Mouse (Mus musculus): ENCODE data around the gene Rftn1. TPM values are rescaled to one million over a fixed set of nuclear protein-coding genes. Genes with fewer than 3 reads are reported as not detected.

The Rftn1 gene
- polyA plus RNA-seq, 1 experiment from 2014 or later, result 18.5 TPM

DNA sequence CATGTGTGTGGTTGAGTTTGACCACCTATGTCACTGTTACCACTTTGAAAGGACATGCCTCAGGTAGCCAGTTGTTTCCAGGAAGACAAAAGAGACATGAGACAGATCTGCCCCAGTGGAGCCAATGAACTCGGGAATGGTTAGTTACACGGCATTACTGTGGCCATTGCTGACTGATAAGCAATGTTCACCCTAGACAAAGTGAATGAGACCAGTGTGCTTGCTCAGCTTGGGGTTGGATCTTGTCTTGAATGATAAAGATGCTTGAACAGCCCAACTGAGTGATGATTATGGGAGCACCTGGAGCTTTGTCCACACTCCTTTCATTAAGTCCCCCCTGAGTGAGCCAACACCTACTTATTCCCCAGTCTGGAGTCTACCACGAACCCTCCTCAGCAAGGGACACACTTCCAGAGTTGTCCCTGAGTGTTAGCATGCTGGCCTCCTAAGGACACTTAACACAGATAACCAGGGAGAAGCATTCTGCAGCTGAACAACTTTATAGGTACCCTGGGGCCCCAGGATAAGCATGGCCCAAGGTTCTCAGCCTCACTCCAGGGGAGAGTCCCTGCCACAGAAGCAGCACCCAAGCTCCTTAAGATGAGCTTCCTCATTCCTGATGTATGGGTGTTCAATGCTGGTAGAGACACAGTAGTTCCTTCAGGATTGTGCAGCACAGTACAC is 149.6 kb downstream of the Rftn1 start:
- Histone ChIP-seq H3K4me2 (no peak overlapping the region), H3K27me3 (no peaks in the 10 kb centered on the region), H3K9ac (no peak overlapping the region), H3K36me3 (no peaks in the 10 kb centered on the region), H3K9me3 (no peaks in the 10 kb centered on the region), H3K4me1 (replicated peaks) (0 out of 2 replicates have a peak, but pooled peaks cover 7% of the 10 kb centered on the region), H3K27ac (replicated peaks) (no peak overlapping the region), H3K4me3 (no peak overlapping the region)
- ATAC-seq (ENCODE audit: low read depth), result no peak
- 90% methylated on average over 3 of the region's 3 CpGs for WGBS

DNA sequence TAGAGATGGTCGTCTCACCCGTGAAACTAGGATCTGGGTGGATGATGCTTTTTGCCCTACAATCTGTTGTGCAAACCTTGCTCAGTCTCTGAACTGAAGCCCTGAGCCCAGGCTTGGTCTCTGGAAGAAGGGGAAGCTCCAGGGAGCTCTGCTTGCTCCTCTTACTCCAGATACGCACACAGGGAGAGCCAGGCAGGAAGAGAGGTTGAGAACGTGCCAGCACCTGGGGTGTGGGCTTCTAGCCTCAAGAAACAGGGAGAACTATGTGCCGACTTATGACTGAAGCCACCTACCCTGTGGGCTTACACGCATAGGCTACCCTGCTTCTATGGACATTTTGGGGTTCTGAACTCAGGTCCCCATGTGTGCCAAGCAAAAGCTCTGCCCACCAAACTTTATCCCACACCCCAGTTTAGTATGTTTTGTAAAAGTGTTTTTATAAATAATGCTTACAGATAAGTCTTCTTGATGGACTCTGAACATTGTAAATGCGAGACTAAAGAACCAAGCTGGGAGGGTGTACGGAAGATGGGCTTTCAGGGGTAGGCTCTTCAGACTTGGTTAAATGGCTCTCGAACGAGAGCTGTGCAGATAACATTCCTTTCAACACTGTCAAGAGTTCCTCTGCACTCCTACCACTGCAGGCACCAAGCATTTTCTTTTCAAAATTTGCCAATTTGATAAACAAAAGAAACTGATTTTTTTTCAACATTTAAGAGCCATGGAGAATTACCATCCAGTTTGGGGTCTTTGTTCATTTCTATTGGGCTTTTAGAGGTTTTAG is 152.4 kb downstream of the Rftn1 start:
- H3K27ac ChIP-seq (replicated peaks), result no peak overlapping the region

DNA sequence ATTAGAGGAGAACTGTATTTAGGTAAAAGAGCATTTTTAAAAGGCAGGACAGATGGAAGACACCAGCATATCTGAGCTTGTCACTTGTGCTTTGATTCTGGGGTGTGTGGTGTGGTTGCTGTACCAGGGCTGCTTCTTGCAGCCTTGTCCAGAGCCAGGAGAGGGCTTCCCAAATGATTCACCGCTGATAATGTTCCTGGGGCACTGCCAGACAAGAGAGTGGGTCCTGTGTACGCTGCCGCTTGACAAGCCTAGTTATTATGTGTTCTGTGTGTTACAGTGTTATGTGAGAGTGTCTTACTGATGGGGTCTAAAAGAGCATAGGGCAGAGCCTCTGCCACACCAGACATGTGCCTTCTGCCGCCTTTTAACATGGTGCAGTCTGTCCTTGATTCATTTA is 153.1 kb downstream of the Rftn1 start:
- ATAC-seq (ENCODE audit: low read depth), result no peak
- Histone ChIP-seq H3K27me3 (no peaks in the 10 kb centered on the region), H3K9ac (no peak overlapping the region), H3K4me2 (no peak overlapping the region), H3K36me3 (no peaks in the 10 kb centered on the region), H3K27ac (replicated peaks) (no peak overlapping the region), H3K4me3 (no peak overlapping the region), H3K9me3 (no peaks in the 10 kb centered on the region), H3K4me1 (replicated peaks) (0 out of 2 replicates have a peak, but pooled peaks cover 7% of the 10 kb centered on the region)
- WGBS, result 86% methylated on average over 4 of the region's 4 CpGs

More for the DNA sequence above, 152.4 kb downstream of the Rftn1 start:
- Histone ChIP-seq H3K4me3 (no peak overlapping the region), H3K36me3 (no peaks in the 10 kb centered on the region), H3K27me3 (no peaks in the 10 kb centered on the region), H3K4me2 (no peak overlapping the region), H3K9me3 (no peaks in the 10 kb centered on the region), H3K4me1 (replicated peaks) (0 out of 2 replicates have a peak, but pooled peaks cover 7% of the 10 kb centered on the region), H3K9ac (no peak overlapping the region)
- ATAC-seq (ENCODE audit: low read depth), result no peak
- WGBS, result 78% methylated on average over 10 of the region's 10 CpGs

DNA sequence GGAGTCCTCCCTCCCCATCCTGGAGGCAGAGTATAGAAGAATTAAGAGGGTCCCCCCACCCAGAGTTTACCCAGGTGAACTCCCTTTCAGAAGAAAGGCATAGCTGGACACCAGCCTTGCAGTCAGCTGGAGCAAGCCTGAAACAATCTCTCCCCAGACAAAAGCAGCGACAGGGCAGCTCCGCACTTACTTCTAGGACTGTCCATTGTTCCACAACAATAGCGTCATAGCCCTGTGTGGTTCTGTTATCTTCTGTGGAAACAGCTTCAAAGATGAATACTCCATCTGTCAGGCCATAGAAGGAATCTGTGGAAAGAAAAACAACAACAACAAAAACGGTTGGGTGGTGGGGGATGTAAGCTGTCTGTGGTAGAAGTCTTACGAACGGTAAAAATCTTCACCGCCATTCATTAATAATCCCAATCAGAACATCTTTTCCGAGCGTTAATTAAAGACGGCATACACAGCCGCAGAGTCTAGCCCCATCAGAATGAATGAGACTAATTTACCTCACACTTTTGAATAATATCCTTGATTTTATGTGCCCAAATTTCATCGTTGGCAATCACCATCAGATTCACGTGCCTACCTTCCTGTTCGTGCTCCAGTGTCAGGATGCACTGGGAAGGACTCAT is 153.6 kb downstream of the Rftn1 start:
- H3K27ac ChIP-seq (replicated peaks), result no peak overlapping the region
- no peaks in the 10 kb centered on the region for H3K36me3 ChIP-seq
- 59% methylated on average over 14 of the region's 14 CpGs for WGBS
- no peaks in the 10 kb centered on the region for H3K9me3 ChIP-seq
- H3K9ac ChIP-seq, result no peak overlapping the region
- no peak overlapping the region for H3K4me2 ChIP-seq
- no peak for ATAC-seq (ENCODE audit: low read depth)
- 0 out of 2 replicates have a peak, but pooled peaks cover 5% of the 10 kb centered on the region for H3K4me1 ChIP-seq (replicated peaks)
- no peaks in the 10 kb centered on the region for H3K27me3 ChIP-seq
- H3K4me3 ChIP-seq, result no peak overlapping the region

DNA sequence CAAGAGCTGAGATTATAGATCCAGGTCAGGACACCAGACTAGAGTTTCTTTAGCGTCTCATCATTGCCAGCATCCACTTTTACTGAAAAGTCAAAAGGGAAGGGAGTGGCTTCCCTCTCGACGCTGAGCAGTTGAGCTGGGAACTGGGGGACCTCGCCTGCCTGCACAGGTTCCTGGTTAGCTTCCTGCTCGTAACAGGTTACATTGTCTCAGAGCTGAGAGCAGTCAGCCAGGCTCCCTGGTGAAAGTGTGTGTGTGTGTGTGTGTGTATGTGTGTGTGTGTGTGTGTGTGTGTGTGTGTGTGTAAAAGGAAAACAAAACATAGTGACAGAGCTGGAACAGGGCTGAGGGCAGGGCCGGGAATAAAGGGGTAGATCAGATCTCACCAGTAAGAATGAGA is 156.8 kb downstream of the Rftn1 start:
- ATAC-seq (ENCODE audit: low read depth), result no peak
- WGBS, result 85% methylated on average over 6 of the region's 6 CpGs

DNA sequence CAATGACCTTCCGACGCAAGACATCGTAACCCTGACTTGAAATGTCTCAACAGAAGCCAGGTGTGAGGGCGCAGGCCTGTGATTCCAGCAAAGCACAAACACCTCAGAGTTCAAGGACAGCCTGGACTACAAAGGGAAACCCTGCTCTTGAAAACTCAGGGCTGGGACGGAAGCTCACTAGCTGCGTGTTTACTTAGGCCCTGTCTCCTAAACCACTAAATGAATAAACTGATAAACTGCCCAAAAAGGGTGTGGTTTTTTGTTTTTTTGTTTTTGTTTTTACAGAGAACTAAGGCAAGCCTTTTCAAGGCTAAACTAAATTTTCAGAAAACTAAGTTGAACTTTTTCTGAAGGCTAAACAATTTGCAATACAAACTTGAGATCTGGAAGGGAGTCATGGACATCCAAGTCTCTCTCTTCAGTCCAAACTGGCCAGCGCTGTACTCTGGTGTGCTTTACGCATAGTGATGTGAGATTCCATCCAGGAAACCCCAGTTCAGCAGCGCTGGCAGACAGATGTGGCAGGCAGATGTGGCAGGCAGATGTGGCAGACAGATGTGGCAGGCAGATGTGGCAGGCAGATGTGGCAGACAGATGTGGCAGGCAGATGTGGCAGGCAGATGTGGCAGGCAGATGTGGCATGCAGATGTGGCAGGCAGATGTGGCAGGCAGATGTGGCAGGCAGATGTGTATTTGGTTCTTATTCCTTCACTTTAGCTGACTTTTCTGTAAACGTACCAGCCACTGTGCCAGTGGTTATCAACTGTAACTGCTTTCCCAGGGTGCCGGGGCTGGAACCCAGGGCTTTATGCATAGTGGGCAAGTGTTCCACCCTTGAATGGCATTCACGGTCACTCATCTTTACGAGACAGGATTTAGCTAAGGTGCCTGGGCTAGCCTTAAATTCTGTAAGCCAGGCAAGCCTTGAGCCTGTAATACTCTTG is 158.7 kb downstream of the Rftn1 start:
- no peaks in the 10 kb centered on the region for H3K36me3 ChIP-seq
- WGBS, result 86% methylated on average over 13 of the region's 13 CpGs
- H3K27me3 ChIP-seq, result no peaks in the 10 kb centered on the region
- no peak overlapping the region for H3K9ac ChIP-seq
- H3K4me3 ChIP-seq, result no peak overlapping the region
- H3K4me2 ChIP-seq, result no peak overlapping the region
- H3K27ac ChIP-seq (replicated peaks), result no peak overlapping the region
- no peak for ATAC-seq (ENCODE audit: low read depth)
- no peaks in the 10 kb centered on the region for H3K4me1 ChIP-seq (replicated peaks)
- H3K9me3 ChIP-seq, result no peaks in the 10 kb centered on the region

More for the DNA sequence above, 156.8 kb downstream of the Rftn1 start:
- no peak overlapping the region for H3K4me2 ChIP-seq
- no peak overlapping the region for H3K9ac ChIP-seq
- no peaks in the 10 kb centered on the region for H3K27me3 ChIP-seq
- H3K4me3 ChIP-seq, result no peak overlapping the region
- no peaks in the 10 kb centered on the region for H3K4me1 ChIP-seq (replicated peaks)
- H3K36me3 ChIP-seq, result no peaks in the 10 kb centered on the region
- H3K9me3 ChIP-seq, result no peaks in the 10 kb centered on the region
- no peak overlapping the region for H3K27ac ChIP-seq (replicated peaks)

DNA sequence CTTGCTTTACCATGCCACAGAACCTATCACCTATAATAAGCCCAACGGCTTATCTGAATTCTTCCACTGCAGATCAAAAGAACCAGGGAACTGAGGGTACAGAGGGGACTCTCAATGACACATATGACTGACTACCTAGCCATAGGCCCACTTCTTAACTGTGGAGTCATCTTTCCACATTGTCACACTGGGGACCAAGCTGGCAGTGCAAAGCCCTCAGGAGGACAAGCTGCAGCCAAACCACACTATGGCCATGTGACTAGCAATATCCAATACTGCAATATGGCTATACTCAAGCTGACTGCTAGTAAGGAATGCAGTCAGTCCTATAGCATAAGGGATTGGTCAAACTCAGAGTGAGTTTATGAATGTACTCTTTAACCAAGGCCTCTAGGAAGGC is 164.8 kb downstream of the Rftn1 start:
- Histone ChIP-seq H3K9me3 (no peaks in the 10 kb centered on the region), H3K27me3 (no peaks in the 10 kb centered on the region), H3K36me3 (no peaks in the 10 kb centered on the region), H3K4me1 (replicated peaks) (peaks cover 12% of the 10 kb centered on the region), H3K27ac (replicated peaks) (no peak overlapping the region), H3K9ac (no peak overlapping the region), H3K4me2 (no peak overlapping the region), H3K4me3 (no peak overlapping the region)
- WGBS, result 80% methylated on average over 1 of the region's 1 CpGs
- ATAC-seq (ENCODE audit: low read depth), result no peak

DNA sequence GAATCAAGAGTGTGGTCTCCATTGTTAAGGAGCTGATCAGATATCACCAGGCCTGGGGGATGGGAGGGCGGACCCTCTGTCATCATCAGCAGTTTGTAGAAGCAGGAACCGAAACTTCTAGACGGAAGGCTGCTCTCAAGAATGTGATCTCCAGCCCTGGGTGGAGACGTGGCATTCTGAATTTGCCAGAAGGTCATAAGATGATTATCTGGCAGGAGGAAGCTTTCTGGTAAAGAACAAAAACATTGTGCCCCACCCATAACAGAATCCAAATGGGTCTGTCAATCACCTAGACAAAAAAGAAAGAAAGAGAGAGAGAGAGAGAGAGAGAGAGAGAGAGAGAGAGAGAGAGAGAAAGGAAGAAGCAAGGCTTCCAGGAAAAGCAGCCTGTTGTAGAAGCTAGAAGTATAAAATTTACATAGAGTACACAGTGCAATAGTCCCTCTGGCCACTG is 165.3 kb downstream of the Rftn1 start:
- Histone ChIP-seq H3K36me3 (no peaks in the 10 kb centered on the region), H3K9ac (no peak overlapping the region), H3K4me2 (no peak overlapping the region), H3K4me1 (replicated peaks) (peaks cover 17% of the 10 kb centered on the region), H3K27me3 (no peaks in the 10 kb centered on the region), H3K27ac (replicated peaks) (no peak overlapping the region), H3K4me3 (no peak overlapping the region), H3K9me3 (no peaks in the 10 kb centered on the region)
- WGBS, result 75% methylated on average over 4 of the region's 4 CpGs
- ATAC-seq (ENCODE audit: low read depth), result no peak

DNA sequence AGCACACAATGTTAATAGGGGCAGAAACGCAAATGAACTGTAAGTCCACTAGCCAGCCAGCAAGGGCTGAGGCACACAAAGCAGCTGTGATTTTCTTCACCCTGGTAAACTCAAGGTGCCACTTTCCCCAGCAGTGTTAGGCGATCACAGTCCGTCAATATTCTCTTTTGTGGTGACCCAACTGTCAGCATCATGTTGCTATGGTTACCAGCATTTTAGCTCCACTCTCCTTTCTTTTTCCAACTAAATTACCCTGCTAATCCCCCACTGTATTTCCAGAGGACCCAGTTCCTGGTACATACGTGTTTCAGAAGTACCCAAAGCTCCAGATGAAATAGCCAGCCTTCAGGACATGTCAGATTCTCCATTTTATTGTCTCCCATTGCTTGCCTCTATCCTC is 169.1 kb downstream of the Rftn1 start:
- no peak for ATAC-seq (ENCODE audit: low read depth)
- H3K4me1 ChIP-seq (replicated peaks), result peaks cover 40% of the 10 kb centered on the region
- H3K9me3 ChIP-seq, result no peaks in the 10 kb centered on the region
- 31% methylated on average over 4 of the region's 4 CpGs for WGBS
- peak overlapping the region; percentile 38; the same call in 1 of the 2 replicates for H3K27ac ChIP-seq (replicated peaks)
- no peak overlapping the region for H3K4me3 ChIP-seq
- no peaks in the 10 kb centered on the region for H3K27me3 ChIP-seq
- no peaks in the 10 kb centered on the region for H3K36me3 ChIP-seq
- H3K4me2 ChIP-seq, result no peak overlapping the region
- no peak overlapping the region for H3K9ac ChIP-seq

DNA sequence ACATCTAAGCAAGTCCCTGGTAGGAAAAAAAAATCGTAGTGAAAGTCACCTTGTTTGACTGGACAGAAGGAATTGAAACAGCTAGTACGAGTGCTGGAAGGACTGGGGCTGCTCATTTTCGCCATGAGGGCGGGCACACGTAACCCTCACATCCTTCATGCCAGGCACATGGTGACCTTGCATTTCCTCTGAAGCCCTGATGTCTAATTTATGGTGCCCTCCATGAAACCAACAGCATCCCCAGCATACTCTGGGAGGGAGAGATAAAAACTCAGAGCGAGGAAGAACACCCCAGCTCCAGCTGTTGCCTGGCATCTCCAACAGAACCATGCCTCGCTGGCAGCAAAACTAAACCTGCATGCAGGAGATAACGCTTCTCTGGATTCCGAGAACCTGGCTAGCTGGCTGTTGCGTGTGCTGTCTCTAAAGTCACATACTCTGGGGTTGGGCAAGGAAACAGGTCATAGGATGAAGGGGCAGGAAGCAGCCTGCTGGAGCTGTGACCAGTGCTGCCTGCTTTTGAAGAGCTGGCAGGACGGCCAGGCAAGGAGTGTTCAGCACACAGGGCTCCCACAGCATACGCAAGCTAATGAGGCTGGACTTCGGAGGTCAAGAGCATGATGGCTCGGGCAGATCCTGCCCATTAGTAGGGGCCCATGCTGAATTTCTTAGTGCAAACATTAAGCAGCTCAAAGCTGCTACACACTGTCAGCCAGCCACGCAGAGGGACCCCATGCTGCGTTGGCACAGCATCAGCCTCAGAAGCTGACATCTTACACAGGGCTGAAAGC is 170.1 kb downstream of the Rftn1 start:
- 47% methylated on average over 16 of the region's 16 CpGs for WGBS
- peak overlapping the region; percentile 68 for H3K27ac ChIP-seq (replicated peaks)
- H3K36me3 ChIP-seq, result no peaks in the 10 kb centered on the region
- peak overlapping the region; percentile 9; the same call in 1 of the 2 replicates for H3K4me2 ChIP-seq
- H3K9me3 ChIP-seq, result no peaks in the 10 kb centered on the region
- H3K4me1 ChIP-seq (replicated peaks), result peaks cover 40% of the 10 kb centered on the region
- ATAC-seq (ENCODE audit: low read depth), result 0 out of 2 replicates have a peak, but pooled peaks have one; percentile 64
- no peaks in the 10 kb centered on the region for H3K27me3 ChIP-seq
- H3K4me3 ChIP-seq, result no peak overlapping the region
- peak overlapping the region; percentile 52 for H3K9ac ChIP-seq

DNA sequence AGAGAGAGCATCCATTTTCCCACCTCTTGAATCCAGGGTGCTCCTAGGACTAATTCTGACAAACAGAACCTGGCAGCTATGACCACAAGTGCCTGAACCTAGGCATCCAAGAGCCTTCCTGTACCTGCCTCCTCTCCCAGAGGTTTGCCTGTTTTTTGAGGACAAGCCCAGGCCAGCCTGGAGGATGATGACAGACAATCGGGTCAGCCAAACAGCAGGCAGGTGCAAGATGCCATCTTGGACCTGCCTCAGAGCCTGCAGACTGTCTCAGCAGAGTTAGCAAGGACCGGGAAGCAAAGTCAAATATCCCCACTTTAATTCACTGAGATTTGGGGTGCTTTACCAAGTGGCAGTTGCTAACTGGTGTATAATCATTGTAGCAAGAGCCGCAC is 170.7 kb downstream of the Rftn1 start:
- 84% methylated on average over 3 of the region's 3 CpGs for WGBS
- no peak overlapping the region for H3K4me2 ChIP-seq
- H3K4me3 ChIP-seq, result no peak overlapping the region
- no peak overlapping the region; the same call in 1 of the 2 replicates for H3K27ac ChIP-seq (replicated peaks)
- no peak overlapping the region for H3K9ac ChIP-seq
- peaks cover 45% of the 10 kb centered on the region for H3K4me1 ChIP-seq (replicated peaks)
- ATAC-seq (ENCODE audit: low read depth), result no peak
- H3K9me3 ChIP-seq, result no peaks in the 10 kb centered on the region
- no peaks in the 10 kb centered on the region for H3K36me3 ChIP-seq
- H3K27me3 ChIP-seq, result no peaks in the 10 kb centered on the region
